Mouse (Mus musculus) bone marrow, adult 2 months (tissue): ENCODE results near the gene Cib1.

Source experiments
- CTCF ChIP-seq: fragments of 200-500 bp; IDR thresholded peaks from 2 replicates; pipeline ENCODE4 v1.5.1; 2011; ENCODE audit warnings: low read length, control low read depth; ENCODE audit not compliant: control insufficient read depth, insufficient read depth
- POLR2A ChIP-seq: fragments of 200-500 bp; IDR thresholded peaks from 2 replicates; pipeline ENCODE4 v1.6.1; 2011; ENCODE audit warnings: low read depth, mild to moderate bottlenecking, control low read depth, low read length, borderline replicate concordance; ENCODE audit not compliant: control insufficient read depth

GRCm38 (mm10) chr7:80252437-80252836 lies 19.8 kb upstream of the Cib1 start:
- TF ChIP-seq CTCF (no peak), POLR2A (no peak)
